Mouse (Mus musculus): ENCODE data around the gene Slc9b1. TPM values are rescaled to one million over a fixed set of nuclear protein-coding genes. Genes with fewer than 3 reads are reported as not detected.

Slc9b1 gene
- polyA plus RNA-seq, 1 experiment from 2014 or later, result not detected

- 0 out of 2 replicates have a peak, but pooled peaks cover 2% of the 10 kb centered on the region for H3K36me3 ChIP-seq
- H3K4me2 ChIP-seq, result peak overlapping the region; percentile 60
- peak overlapping the region; percentile 81 for H3K4me3 ChIP-seq
- ATAC-seq (ENCODE audit: insufficient number of reproducible peaks, low FRiP score, low TSS enrichment, low read depth), result no peak
- H3K9me3 ChIP-seq, result no peaks in the 10 kb centered on the region
- WGBS, result 12% methylated on average over 7 of the region's 7 CpGs
- H3K4me1 ChIP-seq, result peaks cover 12% of the 10 kb centered on the region
- no peaks in the 10 kb centered on the region for H3K27me3 ChIP-seq
- peak overlapping the region; percentile 95 for H3K9ac ChIP-seq
- peak overlapping the region; percentile 100 for H3K27ac ChIP-seq
Measured at GRCm38 (mm10) chr3:135440221-135440620, 92.4 kb downstream of the Slc9b1 start.

DNA sequence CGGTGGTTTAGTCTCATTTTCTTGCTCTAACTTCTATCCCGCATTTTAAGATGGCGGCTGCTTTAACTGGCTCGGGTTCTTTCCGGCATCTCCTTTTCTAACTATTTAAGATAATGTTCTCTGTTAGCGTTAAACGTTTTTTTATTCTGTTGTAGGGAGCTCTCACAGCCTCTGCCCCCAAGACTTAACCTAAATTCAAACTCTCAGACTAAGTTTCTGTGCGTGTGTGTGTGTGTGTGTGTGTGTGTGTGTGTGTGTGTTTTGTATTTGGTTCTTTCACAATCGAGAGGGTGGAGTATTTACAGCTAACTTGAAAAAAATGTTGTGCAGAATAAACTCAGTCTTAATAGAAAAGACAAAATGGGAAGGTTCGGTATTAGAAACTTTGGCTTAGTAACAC, 92.8 kb downstream of the Slc9b1 start:
- peak overlapping the region; percentile 100; the same call in 1 of the 2 replicates for H3K27ac ChIP-seq
- H3K9ac ChIP-seq, result peak overlapping the region; percentile 95; the same call in 1 of the 2 replicates
- ATAC-seq (ENCODE audit: insufficient number of reproducible peaks, low FRiP score, low TSS enrichment, low read depth), result no peak
- peak overlapping the region; percentile 60 for H3K4me2 ChIP-seq
- H3K36me3 ChIP-seq, result 0 out of 2 replicates have a peak, but pooled peaks cover 2% of the 10 kb centered on the region
- no peaks in the 10 kb centered on the region for H3K27me3 ChIP-seq
- no peaks in the 10 kb centered on the region for H3K9me3 ChIP-seq
- H3K4me1 ChIP-seq, result peaks cover 12% of the 10 kb centered on the region
- H3K4me3 ChIP-seq, result peak overlapping the region; percentile 81
- 23% methylated on average over 10 of the region's 10 CpGs for WGBS

DNA sequence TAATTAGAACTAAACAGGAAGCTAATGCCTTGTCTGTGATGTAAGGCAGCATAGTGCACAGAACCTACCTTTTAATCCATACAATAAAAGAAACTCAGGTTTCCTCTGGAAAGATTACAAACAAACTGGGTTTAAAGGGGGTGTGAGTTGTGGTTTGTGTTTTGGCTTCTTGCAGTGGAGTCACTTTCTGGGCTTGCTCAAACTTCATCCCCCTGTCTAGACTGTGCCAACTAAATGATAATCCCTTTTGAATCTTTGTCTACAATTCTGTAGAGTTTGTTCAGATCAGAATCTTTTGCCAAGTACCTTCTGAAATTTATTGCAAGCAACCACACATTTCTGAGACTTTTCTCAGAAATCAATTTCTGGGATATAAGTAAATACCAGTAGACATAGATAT, 97.1 kb downstream of the Slc9b1 start:
- H3K27ac ChIP-seq, result no peak overlapping the region
- H3K27me3 ChIP-seq, result no peaks in the 10 kb centered on the region
- ATAC-seq (ENCODE audit: insufficient number of reproducible peaks, low FRiP score, low TSS enrichment, low read depth), result no peak
- no peak overlapping the region for H3K9ac ChIP-seq
- H3K4me2 ChIP-seq, result no peak overlapping the region
- H3K36me3 ChIP-seq, result 0 out of 2 replicates have a peak, but pooled peaks cover 2% of the 10 kb centered on the region
- peaks cover 9% of the 10 kb centered on the region; the same call in 1 of the 2 replicates for H3K4me1 ChIP-seq
- no peak overlapping the region for H3K4me3 ChIP-seq
- H3K9me3 ChIP-seq, result no peaks in the 10 kb centered on the region

Other genes starting within 250 kb of the Slc9b1 start
- 19.9 and 21.7 TPM in 2 replicates for gene Cenpe, start 135.5 kb upstream of the Slc9b1 start, polyA plus RNA-seq (2015; fragmentation: Nextera tagmentation; extraction: Ambion mirVana)
- 9.8 and 14.7 TPM in 2 replicates for gene Bdh2, start 66.8 kb upstream of the Slc9b1 start, polyA plus RNA-seq (2015; fragmentation: Nextera tagmentation; extraction: Ambion mirVana)
- 2.6 and 6.4 TPM in 2 replicates for gene Slc9b2, start 40.3 kb upstream of the Slc9b1 start, polyA plus RNA-seq (2015; fragmentation: Nextera tagmentation; extraction: Ambion mirVana)
- 49.4 and 51.0 TPM in 2 replicates for gene Cisd2, start 75.9 kb downstream of the Slc9b1 start, polyA plus RNA-seq (2015; fragmentation: Nextera tagmentation; extraction: Ambion mirVana)
- 467 and 488 TPM in 2 replicates for gene Ube2d3, start 90.1 kb downstream of the Slc9b1 start, polyA plus RNA-seq (2015; fragmentation: Nextera tagmentation; extraction: Ambion mirVana)
- 7.4 and 9.5 TPM in 2 replicates for gene Manba, start 137.6 kb downstream of the Slc9b1 start, polyA plus RNA-seq (2015; fragmentation: Nextera tagmentation; extraction: Ambion mirVana)